Mouse (Mus musculus) G1E-ER4 (cell line): ENCODE measurements around the gene Traf3ip2. TPM values are rescaled to one million over a fixed set of nuclear protein-coding genes. Genes with fewer than 3 reads are reported as not detected.

ENCODE experiments used
- GATA1 ChIP-seq: IDR thresholded peaks from one replicate; pipeline ENCODE4 v1.8.0; 2012; ENCODE audit warnings: low read length, inconsistent platforms
- polyA plus RNA-seq: library from polyadenylated mRNA; stranded (reverse); fragments of >175 nt; gene quantifications from 2 replicates; pipeline ENCODE4 v1.2.3, GENCODE M21; 2012

Gene Traf3ip2
- polyA plus RNA-seq, 1 experiment: 0.06 TPM

- TF ChIP-seq GATA1: no peak
These were observed 20.2 kb upstream of the Traf3ip2 start for GRCm38 (mm10) chr10:39592501-39592900.

DNA sequence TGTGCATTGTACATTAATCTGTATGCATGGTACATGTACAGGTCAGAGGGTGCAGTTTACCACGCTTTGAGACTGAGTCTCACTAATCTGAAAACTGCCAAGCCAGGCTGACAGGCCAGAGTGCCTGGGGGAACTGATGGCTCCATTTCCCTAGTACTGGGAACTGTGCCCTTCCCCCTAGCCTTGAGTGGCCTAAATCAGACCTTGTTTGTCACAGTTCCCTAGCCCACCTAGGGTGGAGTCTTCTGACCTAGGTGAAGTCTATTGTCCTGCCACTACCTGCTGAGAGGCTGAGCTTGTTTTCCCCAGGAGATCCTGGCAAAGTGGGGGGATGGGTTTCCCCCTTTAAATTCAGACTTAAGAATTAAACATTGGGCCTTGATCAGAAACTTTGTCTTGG lies 18.0 kb upstream of the Traf3ip2 start:
- no peak for TF ChIP-seq GATA1

DNA sequence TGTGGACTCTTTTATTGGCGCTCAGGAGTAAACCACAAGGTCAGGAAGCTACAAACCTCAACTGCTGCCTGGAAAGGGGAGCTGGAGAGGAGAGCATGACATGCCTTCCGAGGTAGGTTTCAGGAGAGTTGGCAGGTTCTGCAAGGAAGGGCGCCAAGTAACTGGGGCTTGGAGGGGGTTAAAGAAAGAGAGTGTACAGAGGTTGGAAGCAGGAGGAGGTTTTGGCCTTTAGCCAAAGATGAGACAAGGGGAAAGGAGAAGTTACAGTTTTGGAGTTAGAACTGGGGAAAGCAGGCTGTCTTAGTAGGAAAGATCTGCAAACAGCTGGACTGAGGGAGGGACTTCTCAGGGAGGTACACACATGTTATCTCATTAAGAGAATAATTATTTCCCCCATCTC lies 16.9 kb upstream of the Traf3ip2 start:
- no peak for TF ChIP-seq GATA1

DNA sequence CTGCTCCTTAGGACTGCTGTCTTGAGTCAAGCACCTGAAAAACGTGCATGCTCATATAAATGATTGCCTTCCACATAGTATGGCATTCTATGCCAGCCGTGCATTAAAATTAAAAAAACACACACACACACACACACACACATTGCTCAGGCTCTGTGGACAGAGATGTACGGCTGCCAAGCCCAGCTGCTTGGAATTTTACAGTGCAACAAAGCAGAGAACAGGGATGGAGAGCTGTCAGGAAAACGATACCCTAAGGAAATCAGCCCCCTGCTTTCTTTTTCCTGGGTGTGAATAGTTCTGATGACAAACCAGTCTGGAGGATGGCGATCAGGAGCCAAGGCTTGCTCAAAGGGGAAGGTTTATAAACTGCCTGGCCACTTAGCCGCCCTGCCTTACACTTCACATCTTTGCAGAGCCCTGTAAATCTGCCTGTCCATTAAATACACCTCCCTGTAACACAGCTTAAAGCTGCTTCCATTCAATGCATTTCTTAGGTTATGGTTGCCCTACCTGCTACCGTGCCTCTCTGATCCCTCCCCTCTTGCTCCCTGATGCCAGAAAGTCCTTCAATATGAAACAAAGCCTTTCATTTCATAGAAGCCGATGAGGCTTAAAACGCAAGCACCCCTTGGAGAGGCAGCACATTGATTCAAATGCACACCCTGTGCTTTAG lies 15.5 kb upstream of the Traf3ip2 start:
- no peak for TF ChIP-seq GATA1

DNA sequence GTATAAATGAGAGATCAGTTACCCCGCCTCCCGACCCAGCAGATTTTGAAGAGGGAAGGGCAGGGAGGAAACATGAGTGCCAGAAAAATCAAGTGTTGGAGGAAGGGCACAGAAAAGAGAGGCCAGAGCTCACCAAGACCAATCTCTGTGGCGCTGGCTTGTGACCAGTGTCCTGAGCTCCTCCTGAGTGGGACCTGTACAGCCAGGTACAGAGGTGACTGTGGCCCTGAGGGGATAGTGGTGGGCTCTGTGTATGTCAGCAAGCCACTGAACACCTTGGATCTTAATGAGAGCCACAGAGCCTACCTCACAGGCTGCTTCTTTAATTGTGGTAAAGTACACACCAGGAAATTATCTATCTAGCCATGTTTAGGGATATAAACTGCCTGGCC lies 14.9 kb upstream of the Traf3ip2 start:
- no peak for TF ChIP-seq GATA1

DNA sequence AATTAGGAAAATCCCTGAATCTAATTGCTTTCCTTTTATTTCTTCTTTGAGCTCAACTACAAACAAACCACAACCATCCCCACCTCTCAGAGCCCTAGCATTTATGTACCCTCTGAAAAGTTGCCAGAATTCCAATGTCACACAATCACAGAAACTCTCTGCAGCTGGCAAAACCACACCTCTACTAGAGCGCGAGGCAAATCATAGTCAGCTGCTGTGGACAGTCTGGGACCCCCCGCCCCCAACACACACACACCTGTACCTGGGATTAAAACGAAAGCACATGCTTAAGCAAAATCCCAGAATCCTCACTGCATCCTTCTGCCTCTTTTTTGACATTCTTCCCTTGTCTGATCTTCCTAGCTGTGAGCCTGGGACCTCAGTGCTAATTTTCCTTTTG lies 13.1 kb upstream of the Traf3ip2 start:
- no peak for TF ChIP-seq GATA1

DNA sequence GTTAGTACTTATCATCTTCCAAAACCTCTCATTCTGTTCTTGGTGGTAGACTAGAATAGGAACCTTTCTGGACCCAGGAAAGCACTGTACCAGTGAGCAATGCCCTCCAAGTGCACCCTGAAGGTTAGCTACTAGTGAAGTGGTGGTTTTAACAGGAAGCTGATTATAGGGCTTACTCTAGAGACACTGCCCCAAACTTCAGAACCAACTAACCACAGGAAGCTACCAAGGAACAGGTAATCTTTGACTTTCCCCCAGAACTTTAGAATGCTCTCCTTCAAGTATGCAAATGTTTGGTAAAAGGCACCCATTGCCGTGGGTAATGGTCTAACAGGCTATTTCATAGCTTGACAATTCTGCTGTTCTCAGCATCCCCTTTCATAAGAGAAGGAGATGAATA lies 12.6 kb upstream of the Traf3ip2 start:
- no peak for TF ChIP-seq GATA1

DNA sequence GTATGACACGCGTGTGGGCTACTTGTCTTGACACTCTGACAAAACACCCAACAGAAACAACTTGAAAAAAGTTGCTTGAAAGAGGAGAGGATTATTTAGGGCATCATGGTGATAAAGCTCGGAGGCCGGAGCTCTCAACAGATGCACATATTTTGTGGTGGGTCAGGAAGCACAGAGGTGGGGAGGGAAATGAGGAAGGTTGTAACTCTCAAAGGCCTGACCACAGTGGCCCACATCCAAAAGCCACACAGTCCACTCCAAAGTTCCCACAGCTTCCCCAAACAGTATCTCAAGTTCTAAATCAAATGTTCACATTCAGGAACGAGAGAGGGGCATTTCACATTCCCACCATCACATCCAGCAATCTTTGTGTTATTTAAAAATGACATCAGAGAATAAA lies 11.7 kb upstream of the Traf3ip2 start:
- TF ChIP-seq GATA1: no peak

GRCm38 (mm10) chr10:39606434-39606833 lies 6.3 kb upstream of the Traf3ip2 start:
- TF ChIP-seq GATA1: no peak

DNA sequence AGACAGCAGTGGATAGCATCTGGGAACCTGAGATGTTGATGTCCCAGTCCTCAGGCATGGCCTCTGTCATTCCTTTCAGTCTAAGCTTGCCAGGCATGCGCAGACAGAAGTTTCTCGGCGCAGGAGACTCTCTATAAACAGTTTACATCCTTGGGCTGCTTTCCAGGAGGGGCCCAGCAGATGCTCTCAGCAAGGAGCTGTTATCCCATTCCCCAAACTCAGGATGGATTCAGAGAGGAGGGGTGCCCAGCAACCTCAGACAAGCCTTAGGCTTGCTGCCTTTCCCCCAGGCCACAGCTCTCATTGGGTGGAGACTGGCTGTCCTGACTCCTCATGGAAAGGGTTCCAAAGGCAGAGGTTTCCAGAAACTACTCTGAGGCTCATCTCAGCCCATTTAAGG lies 1.5 kb upstream of the Traf3ip2 start:
- TF ChIP-seq GATA1: no peak

DNA sequence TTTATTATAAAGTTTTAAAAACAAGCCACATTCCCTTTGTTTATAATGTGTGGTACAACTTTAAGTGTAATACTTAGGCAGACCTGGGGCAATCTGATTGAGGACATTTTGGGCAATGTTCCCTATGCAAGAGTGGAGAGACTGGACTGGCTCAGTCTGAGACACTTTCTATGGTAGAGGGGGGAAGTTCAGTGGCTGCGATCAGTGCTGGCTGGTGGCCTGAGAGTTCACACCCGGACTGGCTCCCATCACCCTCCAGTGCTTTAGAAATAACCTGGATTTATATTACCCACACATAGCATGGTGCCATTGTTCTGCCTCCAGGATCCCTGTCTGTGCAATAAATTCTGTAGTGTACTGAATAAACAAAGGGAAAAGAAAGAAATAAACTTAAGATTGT lies 603 bp upstream of the Traf3ip2 start:
- TF ChIP-seq GATA1: no peak

DNA sequence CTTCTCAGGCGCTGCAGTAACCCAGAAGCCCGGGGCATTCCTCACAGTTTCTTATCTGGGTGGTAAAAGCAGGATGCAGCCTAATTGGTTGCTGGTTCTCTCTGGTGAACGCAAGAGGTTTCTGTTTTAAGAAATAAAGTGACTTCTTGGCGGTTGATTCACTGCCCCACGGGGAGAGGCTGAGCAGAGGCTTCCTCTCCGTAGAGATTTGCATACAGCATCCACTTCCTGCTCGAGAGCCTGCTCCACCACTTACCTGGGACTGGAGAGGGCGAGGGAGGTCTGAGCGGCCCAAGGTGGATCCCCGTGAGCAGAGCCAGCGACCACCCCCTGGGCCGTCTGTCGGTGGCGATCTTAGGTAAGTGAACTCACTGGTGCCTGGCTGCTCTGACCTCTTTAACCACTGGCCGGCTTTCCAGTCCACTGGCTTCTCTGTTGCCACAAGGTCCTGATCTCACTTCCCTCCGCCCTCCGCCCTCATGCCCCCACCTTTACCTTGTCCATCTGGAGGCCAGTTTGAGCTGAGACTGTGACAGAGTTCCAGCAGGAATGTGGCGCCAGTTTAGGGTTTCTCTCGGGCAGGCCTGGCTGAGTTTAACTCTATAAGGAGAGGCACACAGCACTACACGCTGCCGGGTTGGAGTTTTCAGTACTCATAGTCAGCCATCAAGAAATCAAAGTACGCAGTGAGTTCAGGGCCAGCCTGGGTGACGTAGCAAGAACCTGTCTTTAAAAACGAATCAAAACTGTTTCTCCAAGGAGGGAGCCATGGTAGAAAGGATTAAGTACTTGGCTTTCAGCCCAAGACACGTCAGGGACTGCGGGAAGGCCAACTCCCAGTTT lies 476 bp downstream of the Traf3ip2 start:
- no peak for TF ChIP-seq GATA1

DNA sequence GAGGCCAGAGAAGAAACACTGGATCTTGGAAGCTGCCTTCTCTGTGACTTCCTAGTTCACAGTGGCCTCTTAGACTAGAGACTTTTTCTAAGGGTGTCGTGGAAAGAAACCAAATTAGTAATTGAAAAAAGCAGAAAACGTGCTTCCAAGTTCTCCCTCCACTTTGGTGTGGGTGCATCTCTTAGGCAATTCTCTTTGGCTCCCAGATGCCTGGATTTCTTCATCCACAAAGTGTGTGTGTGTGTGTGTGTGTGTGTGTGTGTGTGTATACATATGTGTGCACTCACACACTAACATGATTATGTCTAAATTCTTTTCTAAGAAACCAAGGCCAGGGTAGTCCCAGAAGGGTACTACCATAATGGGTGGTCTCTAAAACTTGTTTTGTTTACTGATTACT lies 1.2 kb downstream of the Traf3ip2 start:
- no peak for TF ChIP-seq GATA1

- TF ChIP-seq GATA1: no peak
These were observed 1.9 kb downstream of the Traf3ip2 start for GRCm38 (mm10) chr10:39614676-39615075.

- TF ChIP-seq GATA1: no peak
These were observed 2.9 kb downstream of the Traf3ip2 start for GRCm38 (mm10) chr10:39615531-39616229.

DNA sequence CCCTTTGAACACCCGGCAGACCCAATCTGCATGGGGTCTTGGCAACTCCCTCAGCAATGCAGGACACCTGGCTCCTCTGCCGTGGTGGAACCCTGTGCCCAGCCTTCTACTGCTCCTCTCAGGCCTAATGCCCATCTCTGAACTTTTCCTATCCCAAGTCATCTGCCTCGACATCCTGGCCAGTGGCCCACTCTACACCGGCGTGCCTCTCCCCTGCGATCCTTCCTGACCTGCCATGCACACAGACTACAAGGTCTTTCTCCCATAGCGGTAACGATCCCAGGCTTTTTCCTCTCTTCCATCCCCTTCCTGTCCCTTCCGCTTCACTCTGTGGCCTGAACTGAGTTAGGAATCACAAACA lies 3.5 kb downstream of the Traf3ip2 start:
- TF ChIP-seq GATA1: no peak
